Mouse (Mus musculus) brain, adult 10 weeks (tissue): ENCODE data around the gene Zfp109. TPM values are rescaled to one million over a fixed set of nuclear protein-coding genes. Genes with fewer than 3 reads are reported as not detected.

Experiments
- polyA plus RNA-seq: library from polyadenylated mRNA; stranded (reverse); fragments of 350-450 nt; fragmentation: Illumina TruSeq; extraction: RNeasy Lipid Tissue Mini Kit (QIAGEN cat#74804); gene quantifications from one replicate; pipeline ENCODE4 v1.2.3, GENCODE M21; 2015; ENCODE audit warnings: low read depth, low replicate concordance

Gene Zfp109
- polyA plus RNA-seq, result 6.1 TPM

DNA sequence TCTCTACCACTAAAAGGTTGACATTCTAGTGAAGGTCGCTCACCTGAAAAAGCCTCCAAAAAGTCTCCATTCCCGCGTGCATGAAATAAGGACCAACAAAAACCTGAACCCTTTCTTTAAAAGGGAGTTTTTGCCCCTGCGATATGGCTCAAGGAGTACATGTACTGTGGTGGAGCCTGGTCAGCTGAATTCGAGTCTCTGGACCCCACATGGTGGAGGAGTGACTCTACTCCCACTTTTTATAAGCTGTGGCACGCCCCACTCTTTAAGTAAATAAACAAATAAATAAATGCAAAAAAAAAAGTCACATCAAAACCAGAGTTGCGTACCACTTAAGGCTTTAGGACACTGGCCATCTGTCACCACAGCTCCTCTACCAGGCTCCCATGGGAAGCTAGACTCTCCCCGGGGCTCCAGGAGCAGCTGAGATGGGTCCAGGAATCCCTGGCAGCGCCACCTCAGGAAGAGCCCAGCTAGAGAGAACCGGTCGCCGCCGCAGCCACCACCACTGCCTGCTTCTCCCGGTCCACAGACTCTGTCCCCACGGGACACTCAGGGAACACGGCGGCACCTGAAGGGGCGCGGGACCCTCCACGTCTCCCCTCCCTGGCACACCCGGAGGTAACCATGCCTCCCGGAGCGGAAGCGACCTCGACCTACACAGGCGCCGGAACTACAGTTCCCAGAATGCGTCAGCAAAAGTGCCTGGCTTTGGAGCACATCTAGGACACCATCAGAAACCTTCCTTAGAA is at the start of gene Zfp109:
Zfp109 (minus strand) TSS at position 521 of the 752 bp plus-strand sequence.

GRCm38 (mm10) chr7:24270288-24270672 is 32.9 kb upstream of the Zfp109 start, which contains the start of gene Zfp93:
Zfp93 (plus strand) TSS chr7:24270420.

GRCm38 (mm10) chr7:24254633-24255474 is 17.5 kb upstream of the Zfp109 start, which contains the start of gene Zfp108:
Zfp108 (plus strand) TSS chr7:24254794.

DNA sequence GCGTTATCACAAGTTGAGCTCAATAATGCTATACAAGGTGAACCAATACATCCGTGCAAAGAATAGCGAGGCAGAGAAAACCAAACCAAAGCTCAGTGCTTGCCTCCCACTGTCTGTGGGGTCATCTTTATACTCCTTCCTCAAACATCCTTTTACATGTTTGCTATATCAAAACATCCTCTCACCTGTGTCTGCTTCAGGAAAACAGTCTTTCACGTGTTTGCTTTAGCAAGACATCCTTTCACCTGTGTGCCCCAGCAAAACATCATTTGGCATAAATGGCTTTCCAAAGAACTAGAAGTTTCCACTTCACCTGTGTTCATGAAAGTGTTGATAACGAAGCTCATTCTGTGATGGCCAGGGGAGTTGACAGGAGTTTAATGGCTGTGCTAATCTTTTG is 26.0 kb downstream of the Zfp109 start, which contains the start of gene Zfp111:
Zfp111 (minus strand) TSS at position 101 of the 400 bp plus-strand sequence.

Other genes starting within 250 kb of the Zfp109 start
- gene V1rd19, start 235.9 kb downstream of the Zfp109 start, polyA plus RNA-seq, result not detected
- gene Vmn1r183, start 184.3 kb downstream of the Zfp109 start, polyA plus RNA-seq, result not detected
- 46.3 TPM for gene Zfp180, start 155.6 kb downstream of the Zfp109 start, polyA plus RNA-seq
- 7.9 TPM for gene Zfp112, start 125.2 kb downstream of the Zfp109 start, polyA plus RNA-seq
- gene Zfp235, start 103.4 kb downstream of the Zfp109 start, polyA plus RNA-seq, result 13.9 TPM
- gene Zfp114, start 62.5 kb downstream of the Zfp109 start, polyA plus RNA-seq, result 3.5 TPM
- 6.0 TPM for gene Zfp111, start 26.1 kb downstream of the Zfp109 start, polyA plus RNA-seq
- gene Zfp108, start 17.2 kb upstream of the Zfp109 start, polyA plus RNA-seq, result 6.8 TPM
- 8.8 TPM for gene Zfp93, start 32.9 kb upstream of the Zfp109 start, polyA plus RNA-seq
- 22.7 TPM for gene Zfp61, start 63.7 kb upstream of the Zfp109 start, polyA plus RNA-seq
- gene Zfp94, start 79.1 kb upstream of the Zfp109 start, polyA plus RNA-seq, result 17.8 TPM
- not detected for gene Tescl, start 96.4 kb upstream of the Zfp109 start, polyA plus RNA-seq
- not detected for gene Lypd5, start 111.6 kb upstream of the Zfp109 start, polyA plus RNA-seq
- not detected for gene Kcnn4, start 132.7 kb upstream of the Zfp109 start, polyA plus RNA-seq
- 32.4 TPM for gene Smg9, start 162.1 kb upstream of the Zfp109 start, polyA plus RNA-seq
- not detected for gene Irgc1, start 214.7 kb upstream of the Zfp109 start, polyA plus RNA-seq
- gene Plaur, start 224.9 kb upstream of the Zfp109 start, polyA plus RNA-seq, result 0.91 TPM
- 236 TPM for gene Cadm4, start 244.5 kb upstream of the Zfp109 start, polyA plus RNA-seq